Comparison of ENCODE assay signal across 9 mouse cellular contexts in the genomic region with DNA sequence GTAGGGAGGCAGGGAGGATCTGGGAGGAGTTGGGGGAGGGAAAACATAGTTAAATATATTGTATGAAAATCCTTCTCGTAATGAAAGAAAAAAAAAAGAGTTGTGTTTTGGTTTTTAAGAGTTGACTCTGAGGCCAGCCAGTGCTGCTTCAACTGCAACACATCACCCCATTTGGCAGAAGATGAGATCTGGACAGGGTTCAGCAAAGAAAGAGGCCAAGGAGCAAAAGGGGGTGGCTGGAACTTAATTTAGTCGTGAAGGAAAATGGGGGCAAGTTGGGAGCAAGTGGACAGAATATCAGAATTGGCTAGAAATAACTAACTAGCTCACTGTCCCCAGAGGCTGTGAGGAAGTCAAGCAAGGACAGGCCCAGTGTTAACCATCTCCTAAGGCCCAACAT. TPM values are rescaled to one million over a fixed set of nuclear protein-coding genes. Genes with fewer than 3 reads are reported as not detected.
DNase-seq lines count a peak whose midpoint lies in the region; ATAC-seq and TF ChIP-seq lines count a peak whose summit lies in the region.
"Had no signal": no experiment of that assay in that cellular context is flagged by ENCODE, and none has a peak within 500 bp of the region (broad histone marks: within the 10 kb centered on the region; RNA-seq: fewer than 3 reads in every experiment).

No protein-coding gene starts in this region.

- no peak for ATAC-seq in kidney, embryonic 14.5 days (ENCODE audit: low FRiP score, low TSS enrichment)

- no peak overlapping the region for H3K9ac ChIP-seq in kidney, embryonic 14.5 days (ENCODE audit: low read depth, low read length)

- no peaks in the 10 kb centered on the region for H3K4me1 ChIP-seq in kidney, adult 2 months (ENCODE audit: control insufficient read depth, insufficient read depth, low read length)
- H3K4me1 ChIP-seq in kidney, embryonic 14.5 days (ENCODE audit: control insufficient read depth, insufficient read depth, low read length), result no peaks in the 10 kb centered on the region

- H3K36me3 ChIP-seq in kidney, adult 2 months (ENCODE audit: control insufficient read depth, insufficient read depth, low read length), result no peaks in the 10 kb centered on the region
- no peaks in the 10 kb centered on the region for H3K36me3 ChIP-seq in kidney, embryonic 14.5 days (ENCODE audit: control insufficient read depth, insufficient read depth, low read length)

- no peak overlapping the region for H3K4me3 ChIP-seq in kidney, adult 2 months (ENCODE audit: insufficient read depth, low read depth, low read length)
- H3K4me3 ChIP-seq in kidney, embryonic 14.5 days (ENCODE audit: low read length), result no peak overlapping the region

- no peak for TF ChIP-seq CTCF in kidney, adult 2 months (conservative IDR thresholded peaks at IDR 0.05; ENCODE audit: insufficient read depth, insufficient read length, low read depth, low read length)

- no peak overlapping the region for H3K27ac ChIP-seq in kidney, adult 2 months (ENCODE audit: insufficient read depth, low read depth, low read length)
- no peak overlapping the region for H3K27ac ChIP-seq in kidney, embryonic 14.5 days (ENCODE audit: low read depth, low read length)

- no peak for TF ChIP-seq POLR2A in kidney, adult 2 months (IDR thresholded peaks at IDR 0.05; ENCODE audit: low read depth, low read length)

- WGBS in kidney, adult 2 months, result 54% methylated on average over 2 of the region's 2 CpGs
- 49% methylated on average over 2 of the region's 2 CpGs for WGBS in kidney, embryonic 14.5 days

- no peaks in the 10 kb centered on the region for H3K27me3 ChIP-seq in kidney, adult 2 months (replicated peaks; ENCODE audit: control insufficient read depth, insufficient read depth, low read length)
- H3K27me3 ChIP-seq in kidney, embryonic 14.5 days (ENCODE audit: control insufficient read depth, insufficient read depth, low read length), result no peaks in the 10 kb centered on the region

- no peak overlapping the region for H3K4me2 ChIP-seq in kidney, embryonic 14.5 days (replicated peaks; ENCODE audit: low read depth, low read length)

- no peaks in the 10 kb centered on the region for H3K9me3 ChIP-seq in kidney, embryonic 14.5 days (ENCODE audit: control insufficient read depth, low read length)

- peak; percentile 78 for DNase-seq in kidney, adult 2 months
- DNase-seq in gastrocnemius, postnatal 10 days, result peak; percentile 46
- peak; percentile 61 for DNase-seq in kidney, postnatal 10 days
- peak; percentile 13 for DNase-seq in ovary, postnatal 36 days (ENCODE audit: low spot score)
- DNase-seq in right cerebral cortex, postnatal 14 days, result no peak
- no peak for DNase-seq in layer of hippocampus, postnatal 36 days
- DNase-seq: liver had no signal

RNA-seq across cellular contexts. Expression of a gene that starts 51.7 kb away (rescaled TPM):
- polyA plus RNA-seq in kidney, adult 2 months (2012; rRNA removed), result 0.80 TPM in 2 replicates
- polyA plus RNA-seq in kidney, embryonic 14.5 days (2014; fragmentation: Nextera tagmentation; extraction: Ambion mirVana), result 5.0 and 5.1 TPM in 2 replicates
- total RNA-seq in gastrocnemius, postnatal 10 days (2021), result 10 to 100 TPM; 22.3 to 28.0 TPM
- 1 to 10 TPM in 1 of 2 experiments, under 1 TPM in 1; 0.47 to 1.1 TPM for total RNA-seq in layer of hippocampus, postnatal 36 days (2021)
- total RNA-seq: monocyte, adult 5-6 weeks had no signal

Comparison
In these comparisons a context has a peak if more than half of its experiments do, and no peak if none do; other contexts are left out.
1. DNase-seq: peak in kidney, adult 2 months (single experiment), gastrocnemius, postnatal 10 days (single experiment), kidney, postnatal 10 days (single experiment) and ovary, postnatal 36 days (single experiment); none in right cerebral cortex, postnatal 14 days (single experiment) and layer of hippocampus, postnatal 36 days (0 of 2).
2. RNA of a gene that starts 51.7 kb away (total RNA-seq): 22.3 to 28.0 TPM in gastrocnemius, postnatal 10 days; 0.47 to 1.1 TPM in layer of hippocampus, postnatal 36 days; every median in the first group is over 10 times any median in the second.